Mouse (Mus musculus) ES-E14 (cell line): Measurements from ENCODE around the gene Aim2.

Experiments used
- CHD2 ChIP-seq: IDR thresholded peaks from 2 replicates; pipeline ENCODE4 v1.6.1; 2014; ENCODE audit warnings: mild to moderate bottlenecking, low read depth, low read length, inconsistent platforms
- HCFC1 ChIP-seq: IDR thresholded peaks from 2 replicates; pipeline ENCODE4 v1.6.1; 2012; ENCODE audit warnings: low read length, inconsistent platforms, borderline replicate concordance; ENCODE audit not compliant: insufficient read depth
- ZC3H11A ChIP-seq: IDR thresholded peaks from 2 replicates; pipeline ENCODE4 v1.6.1; 2012; ENCODE audit warnings: low read depth, mild to moderate bottlenecking, inconsistent platforms, low read length, borderline replicate concordance
- ZNF384 ChIP-seq: IDR thresholded peaks from 2 replicates; pipeline ENCODE4 v1.6.1; 2012; ENCODE audit warnings: low read depth, low read length, inconsistent platforms

DNA sequence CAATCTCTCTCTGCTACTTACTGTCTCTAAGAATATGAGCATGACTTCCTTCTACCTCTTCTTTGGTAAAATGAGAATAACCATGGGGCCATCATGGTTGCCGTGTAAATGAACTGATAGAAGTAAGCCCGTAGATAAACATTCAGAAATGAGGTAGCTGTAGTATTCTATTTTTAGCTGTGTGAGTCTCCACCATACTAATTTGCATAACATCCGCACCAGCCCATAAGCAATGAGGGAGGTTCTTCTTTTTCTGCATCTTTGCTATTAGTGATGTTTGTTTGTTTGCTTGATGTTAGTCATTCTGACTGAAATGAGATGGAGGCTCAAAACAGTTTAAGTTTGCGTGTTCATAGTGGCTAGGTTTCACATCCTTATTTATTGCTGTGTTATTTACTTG lies 61.2 kb downstream of the Aim2 start:
- no peak for TF ChIP-seq ZNF384
- TF ChIP-seq HCFC1, result no peak
- TF ChIP-seq CHD2, result no peak
- no peak for TF ChIP-seq ZC3H11A
